Mouse (Mus musculus) liver, adult 2 months (tissue): ENCODE data around the gene Bmp7.

ENCODE experiments used
- CTCF ChIP-seq: fragments of 200-500 bp; IDR thresholded peaks from 2 replicates; pipeline ENCODE4 v1.5.1; 2011; ENCODE audit warnings: low read depth, low read length, control low read depth
- POLR2A ChIP-seq: fragments of 200-500 bp; IDR thresholded peaks from 2 replicates; pipeline ENCODE4 v1.6.1; 2011; ENCODE audit warnings: low read length, control low read depth; ENCODE audit not compliant: insufficient read depth; ENCODE audit errors: extremely low read depth

GRCm38 (mm10) chr2:172866356-172866755 is 73.8 kb downstream of the Bmp7 start:
- TF ChIP-seq POLR2A (no peak), CTCF (no peak)
